ENCODE assay signal across 17 mouse cellular contexts in the genomic region with DNA sequence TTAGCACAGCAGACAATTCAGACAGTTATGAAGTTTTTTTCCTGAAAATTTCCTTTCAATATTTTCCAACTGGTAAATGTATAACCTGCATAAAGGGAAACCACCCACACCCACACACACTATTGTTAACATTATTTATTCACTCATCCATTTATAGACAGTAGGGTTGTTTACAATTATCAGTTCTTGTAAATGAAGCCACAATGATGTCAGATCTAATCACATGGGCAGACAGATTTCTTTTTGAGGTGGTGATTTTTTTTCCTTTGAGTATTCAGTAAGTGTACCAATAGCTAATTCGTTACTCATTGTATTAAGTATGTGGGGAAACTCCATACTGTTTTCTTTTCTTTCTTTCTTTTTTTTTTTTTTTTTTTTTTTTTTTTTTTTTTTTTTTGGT.
"Had no signal": no experiment of that assay in that cellular context is flagged by ENCODE, and none has a peak within 500 bp of the region (broad histone marks: within the 10 kb centered on the region; RNA-seq: fewer than 3 reads in every experiment).

No protein-coding gene starts in this region.

- DNase-seq: left cerebral cortex, postnatal 4 days; liver; liver, embryonic 13.5 days; liver, postnatal 0 days; lung, adult 18-20 months; lung, adult 2 months; lung, embryonic 14.5 days; lung, postnatal 10 days; lung, postnatal 14 days; lung, postnatal 36 days; lung, postnatal 4 days; midbrain, embryonic 14.5 days had no signal

- ATAC-seq: liver, embryonic 12.5 days; liver, postnatal 0 days; lung, postnatal 0 days; midbrain, embryonic 13.5 days; midbrain, embryonic 15.5 days; midbrain, embryonic 16.5 days had no signal
